Mouse (Mus musculus): ENCODE results near the gene 2310039H08Rik.

2310039H08Rik gene

GRCm38 (mm10) chr17:46809131-46809830, 36.8 kb downstream of the 2310039H08Rik start:
- DNase-seq (ENCODE audit: extremely low spot score), result no peak

DNA sequence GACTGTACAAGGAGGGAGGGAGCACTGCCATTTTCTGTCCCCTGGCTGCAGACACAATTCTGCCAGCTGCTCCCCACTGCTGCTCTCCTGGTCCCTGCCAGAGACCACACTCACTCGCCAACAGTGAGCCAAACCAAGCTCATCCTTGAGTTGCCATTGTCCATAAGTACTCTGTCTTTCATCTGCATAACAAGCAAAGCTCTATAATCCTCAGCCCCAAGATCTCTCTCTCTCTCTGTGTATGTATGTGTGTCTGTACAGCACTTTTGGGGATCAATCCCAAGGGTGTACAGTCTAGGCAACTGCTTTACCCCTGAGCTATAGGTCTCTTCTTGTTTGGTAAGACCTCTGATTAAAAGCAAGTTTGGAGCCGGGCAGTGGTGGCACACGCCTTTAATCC, 38.2 kb downstream of the 2310039H08Rik start:
- no peak for DNase-seq (ENCODE audit: extremely low spot score)

DNA sequence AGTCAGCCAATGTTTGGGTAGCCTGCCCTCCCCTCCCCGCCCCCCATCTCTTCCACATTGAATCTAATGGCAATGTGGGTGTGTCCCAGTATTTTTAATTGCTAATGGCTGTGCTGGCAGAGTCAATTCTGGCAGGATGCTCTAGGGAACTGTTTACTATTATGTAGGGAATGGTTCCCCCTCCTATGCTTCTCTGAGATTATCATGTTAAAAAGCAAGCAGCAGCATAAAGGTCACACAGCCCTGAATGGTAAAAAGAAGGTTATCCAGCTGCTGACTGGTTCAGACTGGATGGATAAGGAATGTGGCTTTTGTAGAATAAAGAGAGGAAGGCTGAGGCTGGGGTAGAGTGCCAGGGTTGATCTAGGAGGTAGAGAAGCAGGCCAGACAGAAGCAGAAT, 40.0 kb downstream of the 2310039H08Rik start:
- DNase-seq (ENCODE audit: extremely low spot score), result no peak

- DNase-seq (ENCODE audit: extremely low spot score), result no peak
These were observed 41.2 kb downstream of the 2310039H08Rik start for GRCm38 (mm10) chr17:46813637-46814036.

GRCm38 (mm10) chr17:46814497-46814896, 42.1 kb downstream of the 2310039H08Rik start:
- no peak for DNase-seq (ENCODE audit: extremely low spot score)

DNA sequence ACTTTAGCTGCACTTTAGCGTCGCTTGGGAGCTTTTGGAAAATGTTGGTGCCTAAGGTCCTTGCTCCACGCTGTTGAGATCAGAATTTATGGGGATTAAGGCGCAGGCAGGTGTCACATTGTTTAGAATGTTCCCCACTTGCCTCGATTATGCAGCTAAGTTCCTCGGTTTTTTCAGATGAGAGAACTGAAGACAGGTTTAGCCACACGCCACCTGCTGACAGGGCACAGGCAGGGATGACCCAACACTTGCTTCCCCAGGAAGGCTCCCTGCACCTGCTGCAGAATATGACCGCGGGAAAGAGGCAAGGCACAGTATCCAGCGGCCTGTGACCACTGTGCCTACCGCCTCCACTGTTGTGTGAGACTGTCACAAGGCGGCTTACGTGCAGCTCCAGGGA, 43.9 kb downstream of the 2310039H08Rik start:
- no peak for DNase-seq (ENCODE audit: extremely low spot score)

DNA sequence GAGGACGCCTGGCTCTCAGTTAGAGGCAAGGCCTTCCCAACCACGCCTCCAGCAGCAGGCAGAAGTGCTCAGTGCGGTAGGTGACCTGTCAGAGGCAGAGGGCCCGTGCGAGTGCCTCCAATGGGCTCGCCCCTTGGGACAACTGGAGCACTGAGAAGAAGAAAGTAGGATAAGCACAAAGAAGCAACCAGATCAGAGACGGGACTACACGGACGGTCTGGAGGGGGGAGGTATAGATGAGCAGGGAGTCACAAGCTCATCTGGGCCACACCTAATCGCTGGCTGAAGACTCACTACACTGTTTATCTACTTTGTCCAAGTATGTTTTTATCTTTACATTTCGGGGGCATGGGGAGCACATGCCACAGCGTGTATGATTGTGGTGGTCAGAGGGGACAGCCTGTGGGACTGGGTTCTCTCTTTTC, 45.3 kb downstream of the 2310039H08Rik start:
- DNase-seq (ENCODE audit: extremely low spot score), result no peak

DNA sequence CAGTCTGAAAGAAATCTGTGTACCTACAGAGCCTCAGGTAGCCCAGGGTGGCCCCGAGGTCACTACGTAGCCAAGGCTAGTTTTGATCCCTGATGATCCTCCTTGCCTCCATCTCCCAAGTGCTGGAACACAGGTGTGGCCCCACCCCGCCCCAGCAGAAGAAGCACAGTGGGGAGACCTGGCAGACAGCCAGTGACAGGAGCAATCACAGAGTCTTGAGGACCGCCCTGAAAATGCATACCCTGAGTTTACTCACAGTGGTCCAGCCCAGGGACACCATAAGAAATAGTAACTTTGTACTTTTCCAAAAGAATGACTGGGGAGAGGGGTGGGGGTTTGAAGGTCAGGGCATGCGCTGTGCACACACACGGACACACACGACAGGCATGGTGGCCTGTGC, 48.2 kb downstream of the 2310039H08Rik start:
- DNase-seq (ENCODE audit: extremely low spot score), result no peak

All from embryo, embryonic 9.5 days (tissue).